23 mouse cellular contexts compared by ENCODE assay signal in the genomic region with DNA sequence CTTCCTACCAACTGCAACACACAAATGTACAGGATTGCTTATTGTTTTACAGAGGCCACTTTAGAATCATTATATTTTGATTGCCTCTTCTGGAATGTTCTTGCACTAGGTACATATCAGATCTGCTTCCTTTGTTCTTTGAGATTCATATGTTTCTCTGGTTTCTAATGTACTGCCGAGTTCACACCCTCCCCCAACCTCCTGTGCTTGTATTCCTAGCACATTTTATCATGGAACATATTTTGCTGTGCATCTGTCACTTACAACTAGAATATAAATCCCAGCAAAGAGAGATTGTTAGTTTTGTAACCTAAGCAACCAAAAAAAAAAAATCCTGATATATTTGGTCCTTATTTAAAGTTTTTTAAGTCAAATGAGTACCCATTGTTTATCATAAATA.
DNase-seq lines count a peak whose midpoint lies in the region; ATAC-seq lines count a peak whose summit lies in the region.
"Had no signal": no experiment of that assay in that cellular context is flagged by ENCODE, and none has a peak within 500 bp of the region (broad histone marks: within the 10 kb centered on the region; RNA-seq: fewer than 3 reads in every experiment).

No protein-coding gene starts in this region.

- DNase-seq in forebrain, embryonic 14.5 days (ENCODE audit: low spot score) = peak; percentile 60
- no peak for DNase-seq in forebrain, embryonic 10.5 days (ENCODE audit: extremely low spot score, low spot score)
- DNase-seq in right cerebral cortex, adult 18-20 months = peak; percentile 26
- DNase-seq in right cerebral cortex, postnatal 25 days = no peak
- peak; percentile 59 for DNase-seq in layer of hippocampus, adult 9-10 months (ENCODE audit: low spot score)
- DNase-seq in right cerebral cortex, postnatal 4 days = peak; percentile 11
- no peak for DNase-seq in lung, postnatal 36 days
- no peak for DNase-seq in embryo, embryonic 10.5 days (ENCODE audit: low spot score)
- DNase-seq: adrenal gland, postnatal 10 days; cerebellum, adult 11 months; cerebellum, adult 9-11 months; gastrocnemius, postnatal 36 days; kidney, adult 9 months; kidney, postnatal 14 days; thymus, adult 18-20 months; thymus, postnatal 36 days had no signal

- H3K9ac ChIP-seq in forebrain, embryonic 14.5 days (ENCODE audit: low read length) = no peak overlapping the region
- H3K9ac ChIP-seq: hindbrain, embryonic 15.5 days; intestine, embryonic 15.5 days; neural tube, embryonic 15.5 days; stomach, embryonic 15.5 days had no signal

- WGBS in forebrain, embryonic 14.5 days = 86% methylated on average over 1 of the region's 1 CpGs
- WGBS in forebrain, embryonic 10.5 days = 94% methylated on average over 1 of the region's 1 CpGs

- H3K4me3 ChIP-seq in forebrain, embryonic 14.5 days (ENCODE audit: low read depth, low read length) = no peak overlapping the region
- no peak overlapping the region for H3K4me3 ChIP-seq in forebrain, embryonic 10.5 days
- H3K4me3 ChIP-seq: embryonic facial prominence, embryonic 10.5 days; hindbrain, embryonic 15.5 days; intestine, embryonic 15.5 days; midbrain, embryonic 10.5 days; neural tube, embryonic 15.5 days; stomach, embryonic 15.5 days had no signal

- no peaks in the 10 kb centered on the region for H3K9me3 ChIP-seq in forebrain, embryonic 14.5 days (replicated peaks; ENCODE audit: control insufficient read depth, low read length)
- no peaks in the 10 kb centered on the region for H3K9me3 ChIP-seq in forebrain, embryonic 10.5 days
- H3K9me3 ChIP-seq: embryonic facial prominence, embryonic 10.5 days; hindbrain, embryonic 15.5 days; intestine, embryonic 15.5 days; midbrain, embryonic 10.5 days; neural tube, embryonic 15.5 days; stomach, embryonic 15.5 days had no signal

- no peaks in the 10 kb centered on the region for H3K36me3 ChIP-seq in forebrain, embryonic 14.5 days (ENCODE audit: control insufficient read depth, insufficient read depth, low read length)
- no peaks in the 10 kb centered on the region for H3K36me3 ChIP-seq in forebrain, embryonic 10.5 days (replicated peaks)
- H3K36me3 ChIP-seq: embryonic facial prominence, embryonic 10.5 days; hindbrain, embryonic 15.5 days; intestine, embryonic 15.5 days; midbrain, embryonic 10.5 days; neural tube, embryonic 15.5 days; stomach, embryonic 15.5 days had no signal

- no peaks in the 10 kb centered on the region for H3K4me1 ChIP-seq in forebrain, embryonic 14.5 days (ENCODE audit: control insufficient read depth, insufficient read depth, low read length)
- no peaks in the 10 kb centered on the region for H3K4me1 ChIP-seq in forebrain, embryonic 10.5 days
- H3K4me1 ChIP-seq: embryonic facial prominence, embryonic 10.5 days; hindbrain, embryonic 15.5 days; intestine, embryonic 15.5 days; midbrain, embryonic 10.5 days; neural tube, embryonic 15.5 days; stomach, embryonic 15.5 days had no signal

- peak; percentile 46; the same call in 1 of the 2 replicates for ATAC-seq in forebrain, embryonic 14.5 days
- ATAC-seq: intestine, embryonic 15.5 days had no signal

- H3K4me2 ChIP-seq in forebrain, embryonic 14.5 days (ENCODE audit: low read length) = no peak overlapping the region
- H3K4me2 ChIP-seq: hindbrain, embryonic 15.5 days; intestine, embryonic 15.5 days; neural tube, embryonic 15.5 days; stomach, embryonic 15.5 days had no signal

- H3K27ac ChIP-seq in forebrain, embryonic 14.5 days (ENCODE audit: low read depth, low read length) = no peak overlapping the region
- no peak overlapping the region for H3K27ac ChIP-seq in forebrain, embryonic 10.5 days
- H3K27ac ChIP-seq: embryonic facial prominence, embryonic 10.5 days; hindbrain, embryonic 15.5 days; intestine, embryonic 15.5 days; macrophage; midbrain, embryonic 10.5 days; neural tube, embryonic 15.5 days; stomach, embryonic 15.5 days had no signal

- H3K27me3 ChIP-seq in forebrain, embryonic 14.5 days (replicated peaks; ENCODE audit: control insufficient read depth, insufficient read depth, low read length) = no peaks in the 10 kb centered on the region
- no peaks in the 10 kb centered on the region for H3K27me3 ChIP-seq in forebrain, embryonic 10.5 days (ENCODE audit: poor library complexity, severe bottlenecking)
- H3K27me3 ChIP-seq: hindbrain, embryonic 15.5 days; intestine, embryonic 15.5 days; neural tube, embryonic 15.5 days; stomach, embryonic 15.5 days had no signal

Comparison
In these comparisons a context has a peak if more than half of its experiments do, and no peak if none do; other contexts are left out.
1. DNase-seq: peak in forebrain, embryonic 14.5 days (single experiment), right cerebral cortex, adult 18-20 months (single experiment), layer of hippocampus, adult 9-10 months (single experiment) and right cerebral cortex, postnatal 4 days (single experiment); none in forebrain, embryonic 10.5 days (single experiment), right cerebral cortex, postnatal 25 days (single experiment), lung, postnatal 36 days (single experiment) and embryo, embryonic 10.5 days (single experiment).